Mouse (Mus musculus): ENCODE results near the gene Sft2d1.

DNA sequence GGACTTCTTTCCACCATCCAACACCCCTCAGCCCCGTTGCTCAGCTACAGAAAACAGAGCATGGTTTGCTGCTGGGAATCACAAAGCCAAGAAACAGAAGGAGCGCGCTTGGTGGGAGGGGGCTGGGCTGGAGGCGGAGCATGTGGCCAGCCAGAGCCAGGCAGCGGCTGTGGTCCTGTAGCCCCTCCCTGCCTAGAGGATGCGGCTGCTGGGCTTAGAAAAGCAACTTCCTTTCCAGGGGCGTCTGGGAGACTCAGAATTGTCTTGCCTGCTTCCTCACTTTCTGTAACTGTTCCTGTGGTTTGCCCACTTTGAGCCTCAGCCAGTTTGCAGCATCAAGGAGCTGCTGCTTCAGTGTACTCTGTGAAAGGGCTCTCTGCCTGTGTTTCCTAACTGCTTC lies 60.9 kb downstream of the Sft2d1 start:
- no peak for TF ChIP-seq POLR2A (IDR thresholded peaks at IDR 0.05; ENCODE audit: low read depth, low read length)
- TF ChIP-seq CTCF (IDR thresholded peaks at IDR 0.05; ENCODE audit: extremely low read depth, insufficient read length, insufficient replicate concordance, low read depth, low read length) = no peak

Measured in small intestine, adult 2 months (tissue).